Mouse (Mus musculus) testis, adult 2 months (tissue): ENCODE results near the gene Mael. TPM values are rescaled to one million over a fixed set of nuclear protein-coding genes. Genes with fewer than 3 reads are reported as not detected.

ENCODE experiments used
- H3K27ac ChIP-seq: fragments of 200-500 bp; 2 replicates; pipeline ENCODE4 v1.5.1; 2012; ENCODE audit warnings: low read depth, low read length; ENCODE audit not compliant: control insufficient read depth, insufficient read depth
- H3K27me3 ChIP-seq: fragments of 200-500 bp; 2 replicates; pipeline ENCODE4 v1.6.1; 2012; ENCODE audit warnings: mild to moderate bottlenecking, low read length, moderate library complexity; ENCODE audit not compliant: control insufficient read depth, insufficient read depth
- H3K36me3 ChIP-seq: fragments of 200-500 bp; 2 replicates; pipeline ENCODE4 v1.6.1; 2012; ENCODE audit warnings: mild to moderate bottlenecking, low read length; ENCODE audit not compliant: control insufficient read depth, insufficient read depth
- H3K4me1 ChIP-seq: fragments of 200-500 bp; 2 replicates; pipeline ENCODE4 v1.6.1; 2012; ENCODE audit warnings: low read length; ENCODE audit not compliant: control insufficient read depth, insufficient read depth
- H3K4me3 ChIP-seq: fragments of 200-500 bp; 2 replicates; pipeline ENCODE4 v1.5.1; 2012; ENCODE audit warnings: low read depth, mild to moderate bottlenecking, low read length, moderate library complexity, mixed read lengths; ENCODE audit not compliant: control insufficient read depth
- CTCF ChIP-seq: fragments of 200-500 bp; IDR thresholded peaks from 2 replicates; pipeline ENCODE4 v1.5.1; 2012; ENCODE audit warnings: low read depth, mild to moderate bottlenecking, inconsistent platforms, low read length, moderate library complexity; ENCODE audit not compliant: control insufficient read depth, insufficient read depth, insufficient replicate concordance
- POLR2A ChIP-seq: fragments of 200-500 bp; IDR thresholded peaks from 2 replicates; pipeline ENCODE4 v1.6.1; 2012; ENCODE audit warnings: low read depth, mild to moderate bottlenecking, inconsistent platforms, low read length, moderate library complexity; ENCODE audit not compliant: control insufficient read depth
- polyA plus RNA-seq: library from polyadenylated mRNA; depleted of rRNA; stranded (reverse); fragments of >200 nt; gene quantifications from 2 replicates; pipeline ENCODE4 v1.2.3, GENCODE M21; 2012

Gene Mael
- polyA plus RNA-seq, 1 experiment = 776 TPM

GRCm38 (mm10) chr1:166172992-166173391 lies 65.6 kb downstream of the Mael start:
- H3K27me3 ChIP-seq = no peaks in the 10 kb centered on the region
- no peak overlapping the region for H3K27ac ChIP-seq
- H3K36me3 ChIP-seq = no peaks in the 10 kb centered on the region
- TF ChIP-seq POLR2A = no peak
- TF ChIP-seq CTCF = no peak
- no peaks in the 10 kb centered on the region for H3K4me1 ChIP-seq
- no peak overlapping the region for H3K4me3 ChIP-seq

GRCm38 (mm10) chr1:166170852-166171251 lies 67.7 kb downstream of the Mael start:
- no peak overlapping the region for H3K4me3 ChIP-seq
- TF ChIP-seq CTCF (no peak), POLR2A (no peak)
- no peaks in the 10 kb centered on the region for H3K4me1 ChIP-seq
- H3K27me3 ChIP-seq = no peaks in the 10 kb centered on the region
- no peaks in the 10 kb centered on the region for H3K36me3 ChIP-seq
- no peak overlapping the region for H3K27ac ChIP-seq

GRCm38 (mm10) chr1:166169713-166170112 lies 68.8 kb downstream of the Mael start:
- Histone ChIP-seq H3K36me3 (no peaks in the 10 kb centered on the region), H3K27ac (no peak overlapping the region), H3K27me3 (no peaks in the 10 kb centered on the region), H3K4me3 (no peak overlapping the region), H3K4me1 (no peaks in the 10 kb centered on the region)
- TF ChIP-seq POLR2A (no peak), CTCF (no peak)

GRCm38 (mm10) chr1:166168017-166168416 lies 70.5 kb downstream of the Mael start:
- Histone ChIP-seq H3K27me3 (no peaks in the 10 kb centered on the region), H3K4me1 (no peaks in the 10 kb centered on the region), H3K36me3 (no peaks in the 10 kb centered on the region), H3K27ac (no peak overlapping the region), H3K4me3 (no peak overlapping the region)
- no peak for TF ChIP-seq CTCF
- TF ChIP-seq POLR2A = no peak

- Histone ChIP-seq H3K27me3 (no peaks in the 10 kb centered on the region), H3K4me1 (no peaks in the 10 kb centered on the region), H3K4me3 (no peak overlapping the region), H3K27ac (no peak overlapping the region), H3K36me3 (no peaks in the 10 kb centered on the region)
- TF ChIP-seq CTCF (no peak), POLR2A (no peak)
Measured at GRCm38 (mm10) chr1:166167405-166167804, 71.1 kb downstream of the Mael start.

- no peaks in the 10 kb centered on the region for H3K27me3 ChIP-seq
- TF ChIP-seq CTCF (no peak), POLR2A (no peak)
Measured at GRCm38 (mm10) chr1:166165159-166165558, 73.4 kb downstream of the Mael start.

GRCm38 (mm10) chr1:166164580-166164979 lies 74.0 kb downstream of the Mael start:
- Histone ChIP-seq H3K36me3 (no peaks in the 10 kb centered on the region), H3K4me3 (no peak overlapping the region), H3K27ac (no peak overlapping the region), H3K27me3 (no peaks in the 10 kb centered on the region), H3K4me1 (peaks cover 2% of the 10 kb centered on the region)
- no peak for TF ChIP-seq CTCF
- no peak for TF ChIP-seq POLR2A

More at GRCm38 (mm10) chr1:166165159-166165558, 73.4 kb downstream of the Mael start:
- Histone ChIP-seq H3K27ac (no peak overlapping the region), H3K4me1 (peaks cover 2% of the 10 kb centered on the region), H3K4me3 (no peak overlapping the region), H3K36me3 (no peaks in the 10 kb centered on the region)
